Mouse (Mus musculus): ENCODE data around the gene Dhx58. TPM values are rescaled to one million over a fixed set of nuclear protein-coding genes. Genes with fewer than 3 reads are reported as not detected.

Dhx58 gene
- 23.4 and 27.6 TPM in 2 replicates for polyA plus RNA-seq (2012)

DNA sequence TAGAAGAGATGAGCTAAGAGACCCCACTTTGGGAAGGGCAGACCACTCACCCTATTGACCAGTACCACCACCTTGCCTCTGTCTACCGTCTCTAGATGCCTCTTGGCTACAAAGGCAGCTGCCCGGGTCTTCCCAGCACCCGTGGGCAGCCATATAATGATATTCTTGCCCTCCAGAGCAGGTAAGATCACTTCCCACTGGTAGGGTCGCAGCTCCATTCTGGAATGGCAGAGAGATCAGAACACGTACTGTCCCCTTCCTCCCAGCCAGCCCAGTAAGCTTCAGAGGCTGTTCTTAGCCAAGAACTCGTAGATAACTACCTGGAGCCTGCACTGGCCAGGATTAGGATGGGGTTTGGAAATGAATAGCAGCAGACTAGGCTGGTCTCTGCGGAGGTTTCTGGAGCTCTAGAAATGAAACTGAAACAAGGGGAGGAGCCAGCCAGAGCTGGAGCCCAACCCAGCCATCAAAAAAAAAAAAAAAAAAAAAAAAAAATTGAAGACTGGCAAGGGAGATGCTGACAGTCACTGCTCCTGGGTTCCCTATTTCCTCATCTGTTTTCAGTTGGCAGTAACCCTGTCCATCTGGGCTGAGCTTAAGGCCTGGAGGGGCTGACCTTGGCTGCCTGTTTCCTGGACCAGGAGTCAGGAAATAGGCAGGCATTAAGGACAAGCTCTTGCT is at the start of gene Dhx58:
Gene Dhx58, minus strand, starts transcription at position 421 of the 681 bp plus-strand sequence.

DNA sequence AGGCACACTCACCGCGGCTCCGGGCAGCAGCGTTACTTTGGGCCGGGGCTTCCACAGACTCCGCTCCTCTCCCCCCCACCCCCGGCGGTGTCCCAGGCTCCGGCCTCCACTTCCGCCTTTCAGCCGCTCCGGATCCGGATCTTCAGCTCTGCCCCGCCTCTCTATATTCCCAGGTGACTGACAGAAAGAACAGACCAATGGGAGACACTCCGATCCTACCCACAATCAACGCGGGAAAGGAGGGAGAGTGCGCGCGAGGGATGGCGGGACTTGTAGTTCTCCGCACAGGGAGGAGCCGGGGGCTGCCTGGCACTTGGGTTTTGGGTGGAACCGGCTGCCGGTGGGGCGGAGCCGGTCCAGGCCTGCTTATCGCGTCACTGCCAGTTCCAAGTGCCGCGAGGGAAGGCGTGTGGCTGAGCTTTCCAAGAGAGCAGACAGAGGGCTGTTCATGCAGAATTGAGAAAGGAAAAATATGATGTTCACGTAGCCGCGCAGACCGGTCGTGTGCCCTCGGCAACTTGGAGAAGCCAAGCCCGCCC is 34.1 kb upstream of the Dhx58 start, which contains the start of gene Rab5c:
Gene Rab5c, minus strand, starts transcription at position 150 of the 539 bp plus-strand sequence.

DNA sequence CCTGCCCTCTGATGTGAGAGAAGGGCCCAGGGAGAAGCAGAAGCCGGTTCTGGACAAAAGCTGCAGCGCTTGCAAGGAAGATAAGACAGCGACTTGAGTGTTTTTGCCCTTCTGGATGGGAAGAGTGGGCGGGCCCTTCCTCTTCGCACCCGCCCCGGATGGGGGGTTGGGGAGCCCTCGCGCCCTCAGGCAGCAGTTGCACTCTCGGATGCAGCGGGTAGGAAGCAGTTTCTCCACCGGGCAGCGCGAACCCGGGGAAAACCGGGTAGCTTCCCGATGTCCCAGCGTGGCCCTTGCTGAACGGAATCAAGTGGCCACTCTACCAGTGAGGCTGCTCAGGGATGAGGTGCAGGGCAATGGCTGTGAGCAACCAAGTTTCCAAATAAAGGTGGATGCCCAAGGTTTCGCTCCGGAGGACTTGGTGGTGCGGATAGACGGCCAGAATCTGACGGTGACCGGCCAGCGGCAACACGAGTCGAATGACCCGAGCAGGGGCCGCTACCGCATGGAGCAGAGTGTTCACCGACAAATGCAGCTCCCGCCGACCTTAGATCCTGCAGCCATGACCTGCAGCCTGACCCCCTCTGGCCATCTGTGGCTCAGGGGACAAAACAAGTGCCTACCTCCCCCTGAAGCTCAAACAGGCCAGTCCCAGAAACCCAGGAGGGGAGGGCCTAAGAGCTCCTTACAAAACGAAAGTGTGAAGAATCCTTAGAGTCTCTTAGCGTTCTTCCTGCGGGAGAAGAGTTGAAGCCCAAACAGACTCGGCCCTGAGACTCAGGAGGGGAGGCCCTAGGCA is 9.9 kb upstream of the Dhx58 start, which contains the start of gene Hspb9:
Gene Hspb9, plus strand, starts transcription at position 116 of the 799 bp plus-strand sequence.

DNA sequence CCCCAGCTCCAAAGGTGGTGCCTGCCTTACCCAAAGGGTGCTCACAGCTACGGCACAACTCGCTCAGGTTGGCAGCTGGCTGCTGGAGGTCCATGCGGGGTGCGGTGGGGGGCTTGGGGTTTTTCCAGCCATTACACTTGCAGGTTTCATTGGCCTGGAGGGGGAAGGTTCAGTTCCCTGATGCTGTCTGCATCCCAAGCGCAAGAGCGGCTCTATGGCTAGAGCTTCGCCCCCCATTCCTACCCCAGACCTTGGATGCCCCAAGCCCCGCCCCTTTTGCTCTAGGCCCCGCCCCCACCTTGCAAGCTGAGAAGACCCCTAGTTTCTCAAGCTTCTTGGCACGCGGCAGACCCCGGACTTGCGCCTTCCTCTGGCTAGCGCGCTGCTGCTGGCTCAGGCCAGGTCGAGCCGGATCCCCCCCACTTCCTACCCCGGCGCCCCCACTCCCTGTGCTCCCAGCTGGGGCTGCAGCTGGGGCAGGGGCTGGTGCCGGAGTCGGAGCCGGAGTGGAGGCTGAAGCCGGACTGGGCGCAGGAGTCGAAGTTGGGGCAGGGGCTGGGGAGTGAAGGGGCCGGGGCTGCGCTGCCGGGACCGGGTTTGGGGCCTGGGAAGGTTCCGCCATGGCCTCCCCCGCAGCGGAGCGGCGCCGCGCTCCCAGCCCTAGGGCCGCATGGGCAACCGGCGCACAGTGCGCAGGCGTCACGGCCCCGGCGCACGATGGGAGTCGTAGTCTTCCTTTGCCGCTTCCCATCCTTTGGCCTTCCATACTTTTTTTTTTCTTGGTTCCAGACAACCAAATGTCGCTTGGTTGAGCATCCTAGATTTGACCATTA is 7.9 kb upstream of the Dhx58 start, which contains the start of gene Kat2a:
Gene Kat2a, minus strand, starts transcription at position 683 of the 833 bp plus-strand sequence.

GRCm38 (mm10) chr11:100692164-100692616 is 11.9 kb downstream of the Dhx58 start, which contains the start of gene Zfp385c:
Gene Zfp385c (minus strand): TSS chr11:100692455.

Other genes with a start within 250 kb of the Dhx58 start
- 2.0 and 4.0 TPM in 2 replicates for gene Klhl11, start 231.5 kb downstream of the Dhx58 start, polyA plus RNA-seq (2012)
- 33.9 and 41.9 TPM in 2 replicates for gene Acly, start 176.3 kb downstream of the Dhx58 start, polyA plus RNA-seq (2012)
- gene Ttc25, start 158.7 kb downstream of the Dhx58 start, polyA plus RNA-seq (2012) = 0.07 TPM in 1 of 2 replicates, not detected in the other
- 27.6 and 29.6 TPM in 2 replicates for gene Cnp, start 129.4 kb downstream of the Dhx58 start, polyA plus RNA-seq (2012)
- 42.8 and 43.0 TPM in 2 replicates for gene Nkiras2, start 85.0 kb downstream of the Dhx58 start, polyA plus RNA-seq (2012)
- 111 and 131 TPM in 2 replicates for gene Dnajc7, start 84.1 kb downstream of the Dhx58 start, polyA plus RNA-seq (2012)
- gene Zfp385c, start 11.8 kb downstream of the Dhx58 start, polyA plus RNA-seq (2012) = 0.09 and 0.63 TPM in 2 replicates
- 100 and 108 TPM in 2 replicates for gene Kat2a, start 8.2 kb upstream of the Dhx58 start, polyA plus RNA-seq (2012)
- 0.49 and 0.84 TPM in 2 replicates for gene Hspb9, start 9.6 kb upstream of the Dhx58 start, polyA plus RNA-seq (2012)
- gene Rab5c, start 33.9 kb upstream of the Dhx58 start, polyA plus RNA-seq (2012) = 278 and 303 TPM in 2 replicates
- 0.32 and 0.34 TPM in 2 replicates for gene Kcnh4, start 55.7 kb upstream of the Dhx58 start, polyA plus RNA-seq (2012)
- gene Hcrt, start 58.7 kb upstream of the Dhx58 start, polyA plus RNA-seq (2012) = 0.17 TPM in 1 of 2 replicates, not detected in the other
- gene Ghdc, start 66.7 kb upstream of the Dhx58 start, polyA plus RNA-seq (2012) = 5.0 and 5.4 TPM in 2 replicates
- gene Stat5b, start 146.5 kb upstream of the Dhx58 start, polyA plus RNA-seq (2012) = 36.7 and 47.9 TPM in 2 replicates
- gene Stat5a, start 155.1 kb upstream of the Dhx58 start, polyA plus RNA-seq (2012) = 36.0 and 46.8 TPM in 2 replicates
- 55.6 and 64.4 TPM in 2 replicates for gene Stat3, start 235.3 kb upstream of the Dhx58 start, polyA plus RNA-seq (2012)

Measured in megakaryocyte-erythroid progenitor cell, adult 5 weeks (primary cell).